Mouse (Mus musculus): ENCODE data around the gene Gm3139. TPM values are rescaled to one million over a fixed set of nuclear protein-coding genes. Genes with fewer than 3 reads are reported as not detected.
"Not testable (repeated sequence)": the region's sequence is repeated elsewhere in the genome, so short reads cannot be mapped to it uniquely, and the experiment has no call there.

The Gm3139 gene
- polyA plus RNA-seq (2015; fragmentation: Nextera tagmentation; extraction: Ambion mirVana): not detected in 2 replicates

DNA sequence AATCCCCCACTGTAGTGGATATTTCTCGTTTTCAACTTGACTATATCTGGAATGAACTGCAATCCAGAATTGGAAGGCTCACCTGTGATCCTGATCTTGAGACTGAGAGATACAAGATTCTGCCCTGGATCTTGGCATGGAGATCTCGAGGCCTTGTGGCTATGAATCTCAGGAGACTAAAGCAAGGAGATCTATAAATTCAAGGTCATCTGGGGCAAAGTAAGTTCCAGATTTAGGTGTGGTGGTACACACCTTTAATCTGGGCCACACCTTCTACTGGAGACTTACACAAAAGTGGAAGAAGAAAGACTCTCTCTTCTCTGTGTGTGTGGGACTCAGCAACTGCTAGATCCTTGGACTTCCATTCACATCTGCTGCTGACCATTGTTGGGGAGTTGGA, at the start of gene Gm3139:
Gene Gm3139 (plus strand): TSS at position 301 of the 400 bp plus-strand sequence.
- H3K9me3 ChIP-seq; H3K4me3 ChIP-seq; H3K4me2 ChIP-seq; H3K27ac ChIP-seq (replicated peaks); H3K27me3 ChIP-seq; H3K9ac ChIP-seq; ATAC-seq (ENCODE audit: low read depth); H3K4me1 ChIP-seq (replicated peaks); H3K36me3 ChIP-seq: not testable (repeated sequence)
- WGBS: no CpG with 5 or more reads among the region's 2 CpGs

Other genes starting within 250 kb of the Gm3139 start
- not detected in 2 replicates for gene A430089I19Rik, start 219.5 kb upstream of the Gm3139 start, polyA plus RNA-seq (2015; fragmentation: Nextera tagmentation; extraction: Ambion mirVana)
- not detected in 2 replicates for gene Gm6502, start 211.9 kb upstream of the Gm3139 start, polyA plus RNA-seq (2015; fragmentation: Nextera tagmentation; extraction: Ambion mirVana)
- not detected in 2 replicates for gene AA792892, start 186.5 kb upstream of the Gm3139 start, polyA plus RNA-seq (2015; fragmentation: Nextera tagmentation; extraction: Ambion mirVana)
- not detected in 2 replicates for gene Gm7682, start 80.5 kb upstream of the Gm3139 start, polyA plus RNA-seq (2015; fragmentation: Nextera tagmentation; extraction: Ambion mirVana)
- not detected in 2 replicates for gene Gm3147, start 90.1 kb downstream of the Gm3139 start, polyA plus RNA-seq (2015; fragmentation: Nextera tagmentation; extraction: Ambion mirVana)
- not detected in 2 replicates for gene Gm6509, start 97.7 kb downstream of the Gm3139 start, polyA plus RNA-seq (2015; fragmentation: Nextera tagmentation; extraction: Ambion mirVana)
- gene Gm6205, start 122.1 kb downstream of the Gm3139 start, polyA plus RNA-seq (2015; fragmentation: Nextera tagmentation; extraction: Ambion mirVana): not detected in 2 replicates